Mouse (Mus musculus) testis, adult 2 months (tissue): Measurements from ENCODE around the gene Clta. TPM values are rescaled to one million over a fixed set of nuclear protein-coding genes. Genes with fewer than 3 reads are reported as not detected.
"Not testable (repeated sequence)": the region's sequence is repeated elsewhere in the genome, so short reads cannot be mapped to it uniquely, and the experiment has no call there.

Source experiments
- H3K27ac ChIP-seq: fragments of 200-500 bp; 2 replicates; pipeline ENCODE4 v1.5.1; 2012; ENCODE audit warnings: low read depth, low read length; ENCODE audit not compliant: control insufficient read depth, insufficient read depth
- H3K27me3 ChIP-seq: fragments of 200-500 bp; 2 replicates; pipeline ENCODE4 v1.6.1; 2012; ENCODE audit warnings: mild to moderate bottlenecking, low read length, moderate library complexity; ENCODE audit not compliant: control insufficient read depth, insufficient read depth
- H3K36me3 ChIP-seq: fragments of 200-500 bp; 2 replicates; pipeline ENCODE4 v1.6.1; 2012; ENCODE audit warnings: mild to moderate bottlenecking, low read length; ENCODE audit not compliant: control insufficient read depth, insufficient read depth
- H3K4me1 ChIP-seq: fragments of 200-500 bp; 2 replicates; pipeline ENCODE4 v1.6.1; 2012; ENCODE audit warnings: low read length; ENCODE audit not compliant: control insufficient read depth, insufficient read depth
- H3K4me3 ChIP-seq: fragments of 200-500 bp; 2 replicates; pipeline ENCODE4 v1.5.1; 2012; ENCODE audit warnings: low read depth, mild to moderate bottlenecking, low read length, moderate library complexity, mixed read lengths; ENCODE audit not compliant: control insufficient read depth
- CTCF ChIP-seq: fragments of 200-500 bp; IDR thresholded peaks from 2 replicates; pipeline ENCODE4 v1.5.1; 2012; ENCODE audit warnings: low read depth, mild to moderate bottlenecking, inconsistent platforms, low read length, moderate library complexity; ENCODE audit not compliant: control insufficient read depth, insufficient read depth, insufficient replicate concordance
- POLR2A ChIP-seq: fragments of 200-500 bp; IDR thresholded peaks from 2 replicates; pipeline ENCODE4 v1.6.1; 2012; ENCODE audit warnings: low read depth, mild to moderate bottlenecking, inconsistent platforms, low read length, moderate library complexity; ENCODE audit not compliant: control insufficient read depth
- polyA plus RNA-seq: library from polyadenylated mRNA; depleted of rRNA; stranded (reverse); fragments of >200 nt; gene quantifications from 2 replicates; pipeline ENCODE4 v1.2.3, GENCODE M21; 2012

The Clta gene
- polyA plus RNA-seq, 1 experiment: 23.1 TPM

DNA sequence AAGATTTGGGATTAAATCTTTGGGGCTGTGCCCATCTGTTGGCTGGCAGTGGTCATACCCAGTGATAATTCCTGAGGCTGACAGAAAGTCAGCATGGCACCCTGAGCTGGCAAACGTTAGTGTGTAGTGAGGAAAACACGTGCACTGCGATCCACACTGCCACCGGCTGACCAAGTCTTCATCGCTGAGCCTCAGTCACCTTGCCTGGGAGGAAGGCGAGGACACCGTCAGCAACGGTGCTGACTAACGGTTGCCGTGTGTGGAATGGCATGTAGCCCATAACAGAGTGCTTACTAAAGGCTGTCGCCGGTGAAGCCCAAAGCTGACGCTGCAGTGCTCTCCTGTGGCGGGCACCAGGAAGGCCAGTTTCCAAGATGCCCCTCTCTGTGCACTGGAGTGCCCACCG lies 25.4 kb downstream of the Clta start:
- no peak for TF ChIP-seq CTCF
- no peak for TF ChIP-seq POLR2A
- Histone ChIP-seq H3K4me1 (no peaks in the 10 kb centered on the region), H3K27me3 (no peaks in the 10 kb centered on the region), H3K27ac (no peak overlapping the region), H3K36me3 (peaks cover 1% of the 10 kb centered on the region; the same call in 1 of the 2 replicates), H3K4me3 (no peak overlapping the region)

DNA sequence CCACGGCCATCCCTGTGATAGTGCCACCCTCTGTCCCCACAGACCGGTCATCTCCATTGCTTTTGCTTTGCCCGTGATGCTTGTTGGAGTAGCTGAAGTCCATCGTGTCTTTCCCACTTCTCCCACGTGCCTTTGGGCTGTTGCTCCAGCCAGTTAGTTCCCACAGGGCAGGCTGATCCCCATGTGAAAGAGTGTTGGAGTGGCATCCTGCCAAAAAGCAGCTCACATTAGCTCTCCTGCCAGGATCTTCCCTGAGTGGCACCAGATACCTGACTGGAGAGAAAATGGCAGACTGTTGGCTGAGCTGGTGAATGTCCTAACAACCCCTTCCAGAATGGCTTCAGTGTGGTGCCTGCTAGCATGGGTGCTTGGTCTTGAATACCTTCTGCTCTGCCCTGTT lies 27.3 kb downstream of the Clta start:
- no peaks in the 10 kb centered on the region for H3K4me1 ChIP-seq
- no peak overlapping the region for H3K27ac ChIP-seq
- H3K27me3 ChIP-seq: no peaks in the 10 kb centered on the region
- no peak overlapping the region for H3K4me3 ChIP-seq
- no peak for TF ChIP-seq POLR2A
- TF ChIP-seq CTCF: no peak
- H3K36me3 ChIP-seq: no peaks in the 10 kb centered on the region; the same call in 1 of the 2 replicates

DNA sequence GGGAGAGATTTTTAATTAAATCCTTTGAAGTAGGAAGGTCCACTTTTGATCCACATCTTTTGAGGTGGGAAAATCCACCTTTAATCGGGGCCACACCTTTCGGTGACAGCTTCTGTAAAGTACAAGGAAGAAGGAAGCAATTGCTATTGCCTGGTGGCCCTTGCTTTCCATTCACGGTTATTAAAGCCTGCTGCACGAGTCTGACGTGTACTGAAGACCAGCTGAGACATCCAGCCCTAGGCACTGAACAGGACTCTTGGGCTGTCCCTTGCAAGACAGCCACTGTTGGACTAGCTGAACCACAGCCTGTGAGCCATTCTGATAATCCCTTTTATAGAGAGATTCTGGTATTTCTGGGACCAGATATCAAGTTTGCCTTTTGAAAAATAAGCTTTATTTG lies 32.2 kb downstream of the Clta start:
- TF ChIP-seq POLR2A (no peak), CTCF (no peak)
- Histone ChIP-seq H3K4me3 (no peak overlapping the region), H3K36me3 (no peaks in the 10 kb centered on the region), H3K27me3 (no peaks in the 10 kb centered on the region), H3K4me1 (no peaks in the 10 kb centered on the region), H3K27ac (no peak overlapping the region)

DNA sequence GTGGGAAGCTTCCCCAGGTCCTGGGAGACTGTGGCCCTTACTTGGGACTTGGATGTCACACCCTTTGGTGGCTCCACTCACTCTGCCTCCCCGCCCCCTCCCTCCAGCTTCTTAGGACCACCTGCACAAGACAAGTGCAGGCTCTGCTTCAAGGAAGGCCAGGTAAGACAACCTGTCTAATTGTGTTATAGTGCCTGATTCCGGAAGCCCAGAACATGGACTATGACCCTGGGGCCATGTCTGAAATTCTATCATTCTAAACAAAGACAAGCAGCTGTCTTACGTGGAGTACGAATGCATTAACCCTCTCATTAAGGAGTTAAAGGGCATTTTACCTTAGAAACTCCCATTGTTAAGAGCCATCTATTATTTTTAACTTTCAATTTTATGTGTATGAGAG lies 36.5 kb downstream of the Clta start:
- H3K4me1 ChIP-seq: no peaks in the 10 kb centered on the region
- TF ChIP-seq POLR2A: no peak
- TF ChIP-seq CTCF: no peak
- H3K36me3 ChIP-seq: no peaks in the 10 kb centered on the region
- H3K27ac ChIP-seq: no peak overlapping the region
- H3K27me3 ChIP-seq: no peaks in the 10 kb centered on the region
- no peak overlapping the region for H3K4me3 ChIP-seq

DNA sequence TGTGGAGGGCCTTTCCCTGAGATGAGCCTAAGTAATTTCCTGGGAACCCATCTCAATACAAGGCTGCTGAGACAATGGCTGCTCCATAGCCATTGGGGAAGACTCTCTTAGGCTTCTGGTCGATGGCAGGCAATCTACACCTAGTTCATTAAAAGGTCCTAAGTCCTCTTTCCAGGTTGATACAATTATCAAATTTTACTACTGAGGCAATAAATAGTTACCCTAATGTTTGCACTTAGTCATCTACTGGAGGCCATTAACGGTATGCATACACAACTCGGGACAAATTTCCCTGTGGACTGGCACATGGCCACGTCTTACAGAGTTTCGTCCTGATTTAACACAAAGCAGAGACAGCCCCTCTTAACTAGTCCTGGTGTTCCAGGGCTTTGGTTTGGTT lies 38.2 kb downstream of the Clta start:
- Histone ChIP-seq H3K27me3 (no peaks in the 10 kb centered on the region), H3K36me3 (no peaks in the 10 kb centered on the region), H3K4me1 (no peaks in the 10 kb centered on the region), H3K4me3 (no peak overlapping the region), H3K27ac (no peak overlapping the region)
- TF ChIP-seq POLR2A (no peak), CTCF (no peak)

DNA sequence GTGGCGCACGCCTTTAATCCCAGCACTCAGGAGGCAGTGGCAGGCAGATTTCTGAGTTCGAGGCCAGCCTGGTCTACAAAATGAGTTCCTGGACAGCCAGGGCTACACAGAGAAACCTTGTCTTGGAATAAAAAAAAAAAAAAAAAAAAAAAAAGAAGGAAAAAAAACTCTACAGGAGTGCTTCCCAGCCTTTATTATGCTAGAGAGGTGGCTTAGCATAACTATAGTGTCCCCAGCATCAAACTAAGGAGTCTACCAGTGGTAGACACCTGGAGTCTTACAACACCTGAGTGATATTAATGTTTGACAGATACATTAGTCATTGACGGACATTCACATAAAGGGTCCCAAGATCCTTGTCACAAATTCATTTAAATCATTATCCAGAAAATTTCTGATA lies 38.9 kb downstream of the Clta start:
- not testable (repeated sequence) for H3K27me3 ChIP-seq, H3K4me1 ChIP-seq, H3K4me3 ChIP-seq, H3K36me3 ChIP-seq, H3K27ac ChIP-seq

DNA sequence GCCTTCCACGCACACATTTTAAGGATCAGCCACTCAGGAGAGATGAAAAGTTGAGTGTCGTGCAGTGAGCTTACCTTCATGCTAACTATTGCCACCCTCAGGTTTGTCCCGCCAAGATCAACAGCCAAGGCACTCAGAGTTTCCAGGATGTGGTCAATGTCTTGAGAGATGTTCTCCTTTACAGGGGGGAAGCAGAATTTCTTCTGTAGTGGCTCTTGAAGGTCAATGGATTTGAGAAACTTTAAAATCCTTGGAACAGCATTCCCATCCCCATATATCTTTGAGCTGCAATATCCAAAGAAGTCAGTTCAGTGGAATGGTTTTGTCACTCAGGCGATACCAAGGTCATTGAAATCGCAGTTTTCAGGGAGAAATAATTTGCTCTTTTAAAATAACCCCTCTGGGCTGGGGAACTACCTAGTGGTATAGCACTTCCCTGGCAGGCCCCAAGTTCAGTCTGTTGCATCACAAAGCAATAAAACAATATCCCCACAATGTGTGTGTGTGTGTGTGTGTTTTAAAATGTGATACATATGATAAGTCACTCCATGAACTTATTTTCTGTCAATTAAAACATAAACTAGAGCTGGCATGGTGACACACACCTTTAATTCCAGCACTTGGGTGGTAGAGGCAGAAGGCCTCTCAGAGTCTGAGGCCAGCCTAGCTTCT lies 40.6 kb downstream of the Clta start:
- TF ChIP-seq CTCF (no peak), POLR2A (no peak)
- Histone ChIP-seq H3K4me1 (no peaks in the 10 kb centered on the region), H3K27me3 (no peaks in the 10 kb centered on the region), H3K4me3 (no peak overlapping the region), H3K27ac (no peak overlapping the region), H3K36me3 (no peaks in the 10 kb centered on the region)

DNA sequence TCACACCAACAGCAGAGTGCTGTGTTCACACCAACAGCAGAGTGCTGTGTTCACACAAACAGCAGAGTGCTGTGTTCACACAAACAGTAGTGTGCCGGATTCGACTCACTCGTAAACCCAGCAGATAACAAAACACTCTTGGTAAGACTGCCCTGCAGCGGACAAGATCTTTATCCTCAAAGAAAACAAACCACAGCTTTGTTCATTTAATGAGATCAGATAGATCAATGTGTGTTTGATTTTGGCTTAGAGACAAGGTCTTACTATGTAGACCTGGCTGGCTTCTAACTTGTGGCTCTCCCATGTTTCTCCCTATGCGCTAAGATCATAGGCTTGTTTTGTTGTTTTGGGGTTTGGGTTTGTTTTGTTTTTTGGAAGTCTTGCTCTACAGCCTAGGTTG lies 41.8 kb downstream of the Clta start:
- H3K27ac ChIP-seq: no peak overlapping the region
- H3K27me3 ChIP-seq: no peaks in the 10 kb centered on the region
- H3K36me3 ChIP-seq: no peaks in the 10 kb centered on the region
- TF ChIP-seq CTCF: no peak
- no peak for TF ChIP-seq POLR2A
- H3K4me1 ChIP-seq: no peaks in the 10 kb centered on the region
- no peak overlapping the region for H3K4me3 ChIP-seq
